Mouse (Mus musculus) A20 (cell line): ENCODE measurements around the gene Fstl4.

ENCODE experiments used
- DNase-seq: peaks from one replicate; pipeline ENCODE4 v3.0.0-alpha.2; 2011; ENCODE audit warnings: low read depth, low spot score

Fstl4 gene

GRCm38 (mm10) chr11:53019509-53019908, 255.1 kb downstream of the Fstl4 start:
- DNase-seq = peak; percentile 23

GRCm38 (mm10) chr11:53024403-53024802, 260.0 kb downstream of the Fstl4 start:
- DNase-seq = peak; percentile 33

- DNase-seq = no peak
Measured at GRCm38 (mm10) chr11:53025686-53026085, 261.3 kb downstream of the Fstl4 start.

GRCm38 (mm10) chr11:53028421-53029168, 264.2 kb downstream of the Fstl4 start:
- DNase-seq = no peak

- DNase-seq = no peak
Measured at GRCm38 (mm10) chr11:53031777-53032176, 267.3 kb downstream of the Fstl4 start.

GRCm38 (mm10) chr11:53032336-53032735, 267.9 kb downstream of the Fstl4 start:
- peak; percentile 49 for DNase-seq

GRCm38 (mm10) chr11:53035414-53035813, 271.0 kb downstream of the Fstl4 start:
- DNase-seq = no peak

GRCm38 (mm10) chr11:53046850-53047249, 282.4 kb downstream of the Fstl4 start:
- DNase-seq = no peak

GRCm38 (mm10) chr11:53054151-53054550, 289.7 kb downstream of the Fstl4 start:
- DNase-seq = no peak

GRCm38 (mm10) chr11:53055896-53056295, 291.5 kb downstream of the Fstl4 start:
- DNase-seq = no peak

GRCm38 (mm10) chr11:53056781-53057180, 292.3 kb downstream of the Fstl4 start:
- no peak for DNase-seq

GRCm38 (mm10) chr11:53057821-53058553, 293.6 kb downstream of the Fstl4 start:
- DNase-seq = no peak

- DNase-seq = no peak
Measured at GRCm38 (mm10) chr11:53058557-53058956, 294.1 kb downstream of the Fstl4 start.

GRCm38 (mm10) chr11:53067699-53068478, 303.5 kb downstream of the Fstl4 start:
- no peak for DNase-seq

- no peak for DNase-seq
Measured at GRCm38 (mm10) chr11:53068479-53069065, 304.1 kb downstream of the Fstl4 start.

- DNase-seq = no peak
Measured at GRCm38 (mm10) chr11:53069751-53070150, 305.3 kb downstream of the Fstl4 start.

GRCm38 (mm10) chr11:53071602-53072001, 307.2 kb downstream of the Fstl4 start:
- DNase-seq = no peak

- no peak for DNase-seq
Measured at GRCm38 (mm10) chr11:53077641-53078040, 313.2 kb downstream of the Fstl4 start.

GRCm38 (mm10) chr11:53078419-53079334, 314.2 kb downstream of the Fstl4 start:
- DNase-seq = no peak

GRCm38 (mm10) chr11:53081310-53081709, 316.9 kb downstream of the Fstl4 start:
- DNase-seq = no peak

GRCm38 (mm10) chr11:53085367-53085766, 320.9 kb downstream of the Fstl4 start:
- peak; percentile 54 for DNase-seq
